Mouse (Mus musculus) myocyte (in vitro differentiated cells): ENCODE data around the gene Gm9913. TPM values are rescaled to one million over a fixed set of nuclear protein-coding genes. Genes with fewer than 3 reads are reported as not detected.
A peak's percentile ranks its signal among the peaks of the same experiment; 100 is the strongest.

ENCODE experiments used
- H3K27me3 ChIP-seq: one replicate; pipeline ENCODE4 v1.6.1; 2011; ENCODE audit not compliant: control insufficient read depth, insufficient read depth, insufficient read length
- H3K36me3 ChIP-seq: one replicate; pipeline ENCODE4 v1.6.1; 2011; ENCODE audit not compliant: control insufficient read depth, insufficient read depth
- H3K4me2 ChIP-seq: one replicate; pipeline ENCODE4 v1.6.1; 2011; ENCODE audit warnings: low read depth, control low read depth
- H3K4me3 ChIP-seq: one replicate; pipeline ENCODE4 v1.5.1; 2011; ENCODE audit warnings: mild to moderate bottlenecking, control low read depth, moderate library complexity
- H3K79me2 ChIP-seq: one replicate; pipeline ENCODE4 v1.6.1; 2011; ENCODE audit not compliant: control insufficient read depth, insufficient read depth
- H3ac ChIP-seq: one replicate; pipeline ENCODE4 v1.6.1; 2011; ENCODE audit not compliant: control insufficient read depth, insufficient read length
- CEBPB ChIP-seq: IDR thresholded peaks from 2 replicates; pipeline ENCODE4 v1.6.1; 2011; ENCODE audit warnings: mild to moderate bottlenecking, moderate library complexity; ENCODE audit not compliant: poor library complexity, insufficient read depth, severe bottlenecking
- E2F4 ChIP-seq: IDR thresholded peaks from one replicate; pipeline ENCODE4 v1.6.1; 2011; ENCODE audit warnings: mild to moderate bottlenecking, control low read depth, moderate library complexity; ENCODE audit not compliant: insufficient read depth
- MAX ChIP-seq: IDR thresholded peaks from one replicate; pipeline ENCODE4 v1.6.1; 2011; ENCODE audit warnings: low read depth, mild to moderate bottlenecking, control low read depth
- MYOD1 ChIP-seq, 3 experiments: IDR thresholded peaks; one replicate each; pipeline ENCODE4 v1.6.1; 2011; ENCODE audit warnings: control low read depth in 2 of 3, low read depth in 2 of 3, mild to moderate bottlenecking in 2 of 3, moderate library complexity in 1 of 3; ENCODE audit not compliant: insufficient read length in 2 of 3, control insufficient read depth in 1 of 3
- MYOG ChIP-seq, 3 experiments: IDR thresholded peaks; one replicate each; pipeline ENCODE4 v1.6.1; 2011; ENCODE audit warnings: control low read depth in 2 of 3, low read depth in 2 of 3, mild to moderate bottlenecking in 2 of 3; ENCODE audit not compliant: insufficient read length in 2 of 3, control insufficient read depth in 1 of 3, insufficient read depth in 1 of 3
- POLR2A ChIP-seq: IDR thresholded peaks from one replicate; pipeline ENCODE4 v1.6.1; 2011; ENCODE audit warnings: low read depth, mild to moderate bottlenecking, control low read depth, moderate library complexity; ENCODE audit not compliant: insufficient read length
- POLR2AphosphoS2 ChIP-seq: IDR thresholded peaks from one replicate; pipeline ENCODE4 v1.6.1; 2011; ENCODE audit warnings: low read depth, control low read depth; ENCODE audit not compliant: insufficient read length
- REST ChIP-seq: IDR thresholded peaks from one replicate; pipeline ENCODE4 v1.6.1; 2011; ENCODE audit warnings: mild to moderate bottlenecking, control low read depth, moderate library complexity; ENCODE audit not compliant: insufficient read depth, insufficient read length
- SRF ChIP-seq: IDR thresholded peaks from one replicate; pipeline ENCODE4 v1.6.1; 2011; ENCODE audit warnings: low read depth; ENCODE audit not compliant: control insufficient read depth, insufficient read length
- TCF12 ChIP-seq: IDR thresholded peaks from one replicate; pipeline ENCODE4 v1.6.1; 2011; ENCODE audit warnings: mild to moderate bottlenecking, control low read depth; ENCODE audit not compliant: poor library complexity, insufficient read depth, severe bottlenecking
- TCF3 ChIP-seq: IDR thresholded peaks from one replicate; pipeline ENCODE4 v1.6.1; 2011; ENCODE audit warnings: low read depth, control low read depth; ENCODE audit not compliant: insufficient read length
- USF1 ChIP-seq: IDR thresholded peaks from one replicate; pipeline ENCODE4 v1.6.1; 2011; ENCODE audit warnings: low read depth, mild to moderate bottlenecking, control low read depth, moderate library complexity
- polyA plus RNA-seq: library from polyadenylated mRNA; unstranded; fragments of >200 nt; fragmentation: generic; extraction: Trizol; gene quantifications from one replicate; pipeline ENCODE4 v1.2.1, GENCODE M21; 2012; ENCODE audit warnings: missing spikeins

Gm9913 gene
- polyA plus RNA-seq, 1 experiment: 0.37 TPM

DNA sequence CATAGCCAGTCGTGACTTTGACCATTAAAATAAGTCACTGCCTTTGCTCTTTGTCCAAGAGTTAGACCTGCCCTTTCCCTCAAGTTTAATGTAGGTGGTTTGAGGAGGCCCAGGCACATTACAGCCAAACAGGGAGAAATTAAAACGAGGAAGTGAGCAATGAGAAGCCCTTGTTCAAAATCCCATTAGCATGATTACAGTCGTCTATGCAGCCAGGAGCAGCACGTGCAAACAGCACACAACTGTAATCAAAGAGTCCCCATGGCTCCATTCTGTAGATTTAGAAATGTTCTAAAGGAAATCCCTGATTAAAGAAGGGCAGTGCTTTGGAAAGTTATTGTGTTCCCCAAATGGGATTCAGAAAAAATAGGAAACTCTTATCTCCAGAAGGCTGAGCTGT, 26.2 kb upstream of the Gm9913 start:
- TF ChIP-seq TCF12 (no peak), POLR2AphosphoS2 (no peak), TCF3 (no peak), POLR2A (no peak), MYOG (IDR thresholded peaks at IDR 0.05; ENCODE audit: control insufficient read depth in 1 of 3, insufficient read depth in 1 of 3, insufficient read length in 2 of 3, low read depth in 2 of 3) (no peak), MYOD1 (IDR thresholded peaks at IDR 0.05; ENCODE audit: control insufficient read depth in 1 of 3, insufficient read length in 2 of 3, low read depth in 2 of 3) (no peak), MAX (no peak), E2F4 (no peak), USF1 (no peak)
- peaks cover 80% of the 10 kb centered on the region for H3K79me2 ChIP-seq
- H3K4me3 ChIP-seq: no peak overlapping the region
- no peak overlapping the region for H3ac ChIP-seq
- peaks cover 46% of the 10 kb centered on the region for H3K36me3 ChIP-seq
- H3K4me2 ChIP-seq: no peak overlapping the region
- no peaks in the 10 kb centered on the region for H3K27me3 ChIP-seq

DNA sequence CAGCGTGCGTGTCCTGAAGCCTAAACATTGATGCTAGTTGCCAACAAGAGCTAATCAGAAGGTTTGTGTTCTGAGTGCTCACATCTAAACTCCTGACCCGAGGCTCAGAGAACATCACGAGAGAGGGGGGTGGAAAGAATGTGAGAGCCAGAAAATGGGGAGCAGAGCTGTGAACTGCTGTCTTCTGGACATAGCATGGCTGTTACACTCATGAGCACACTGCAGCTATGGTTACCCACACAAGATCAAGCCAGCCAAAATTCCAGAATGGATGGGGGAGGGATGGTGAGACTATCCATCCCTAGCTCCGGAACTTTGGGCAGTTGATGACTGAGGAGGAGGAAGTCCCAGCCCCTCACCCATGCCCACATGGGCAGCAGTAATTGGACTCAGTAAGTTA, 24.8 kb upstream of the Gm9913 start:
- H3K27me3 ChIP-seq: no peaks in the 10 kb centered on the region
- peaks cover 90% of the 10 kb centered on the region for H3K79me2 ChIP-seq
- H3K4me2 ChIP-seq: no peak overlapping the region
- H3ac ChIP-seq: no peak overlapping the region
- no peak overlapping the region for H3K4me3 ChIP-seq
- no peak for TF ChIP-seq TCF12
- no peak for TF ChIP-seq MYOD1 (IDR thresholded peaks at IDR 0.05; ENCODE audit: control insufficient read depth in 1 of 3, insufficient read length in 2 of 3, low read depth in 2 of 3)
- no peak for TF ChIP-seq SRF
- peaks cover 41% of the 10 kb centered on the region for H3K36me3 ChIP-seq

DNA sequence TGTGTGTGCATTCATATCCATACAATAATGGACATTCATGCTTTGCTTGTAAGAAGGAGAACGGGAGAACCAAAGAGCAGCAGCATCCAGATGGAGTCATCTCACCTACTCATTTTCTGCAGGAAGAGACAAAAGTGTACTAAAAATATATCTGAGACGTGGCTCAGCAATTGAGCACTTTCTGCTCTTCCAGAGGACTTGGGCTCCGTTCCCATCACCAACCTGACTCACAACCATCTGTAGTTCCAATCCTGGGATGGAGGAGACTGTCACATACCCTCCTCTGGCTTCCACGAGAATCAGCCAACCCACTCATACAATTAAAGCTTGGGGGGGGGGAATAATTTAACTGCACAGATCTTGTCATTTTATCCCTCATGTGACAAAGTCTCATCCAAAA, 23.8 kb upstream of the Gm9913 start:
- Histone ChIP-seq H3K36me3 (peaks cover 31% of the 10 kb centered on the region), H3ac (no peak overlapping the region), H3K27me3 (no peaks in the 10 kb centered on the region), H3K4me3 (no peak overlapping the region), H3K79me2 (peaks cover 91% of the 10 kb centered on the region), H3K4me2 (no peak overlapping the region)
- TF ChIP-seq MYOD1 (IDR thresholded peaks at IDR 0.05; ENCODE audit: control insufficient read depth in 1 of 3, insufficient read length in 2 of 3, low read depth in 2 of 3) (no peak), CEBPB (no peak), MAX (no peak), E2F4 (no peak), TCF3 (no peak), MYOG (IDR thresholded peaks at IDR 0.05; ENCODE audit: control insufficient read depth in 1 of 3, insufficient read depth in 1 of 3, insufficient read length in 2 of 3, low read depth in 2 of 3) (no peak), REST (no peak), SRF (no peak), POLR2AphosphoS2 (no peak), USF1 (no peak), POLR2A (no peak), TCF12 (no peak)

DNA sequence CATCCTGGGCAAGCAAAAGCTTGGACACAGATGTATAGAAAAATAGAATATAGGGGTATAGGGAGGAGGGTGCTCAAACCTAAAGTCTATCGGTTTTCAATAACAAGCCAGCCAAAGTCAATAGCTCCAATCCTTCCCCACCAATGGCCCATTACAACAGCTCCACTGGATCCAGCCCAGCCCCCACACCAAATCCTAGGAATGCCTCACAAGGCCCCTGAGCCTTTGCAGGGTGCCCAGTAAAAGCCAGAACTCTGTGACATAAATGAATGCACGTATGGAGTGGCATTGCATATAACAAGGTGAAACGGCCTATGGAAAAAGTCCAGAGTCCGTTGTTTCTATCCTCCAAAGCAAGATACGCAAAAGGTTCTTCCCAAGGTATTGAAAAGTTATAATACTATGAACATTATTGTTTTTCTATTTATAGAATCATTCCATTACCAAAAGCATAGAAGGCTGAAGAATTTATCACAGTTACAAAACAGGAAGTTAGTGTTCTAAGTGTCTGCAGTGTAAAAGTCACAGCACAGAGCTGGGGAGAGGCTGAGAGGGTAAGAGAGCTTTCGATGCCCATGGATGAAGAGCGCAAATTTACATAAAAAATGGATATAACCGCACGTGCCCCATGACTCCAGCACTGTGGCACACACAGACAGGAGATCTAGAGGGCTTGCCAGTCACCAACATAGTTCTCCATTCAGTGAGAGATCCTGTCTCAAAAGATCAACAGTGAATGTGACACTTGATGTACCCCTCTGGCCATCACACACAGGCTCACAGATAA, 23.2 kb upstream of the Gm9913 start:
- no peak for TF ChIP-seq MYOD1 (IDR thresholded peaks at IDR 0.05; ENCODE audit: control insufficient read depth in 1 of 3, insufficient read length in 2 of 3, low read depth in 2 of 3)
- no peak for TF ChIP-seq E2F4
- TF ChIP-seq REST: no peak
- TF ChIP-seq CEBPB: no peak
- no peak for TF ChIP-seq MAX
- TF ChIP-seq MYOG (IDR thresholded peaks at IDR 0.05; ENCODE audit: control insufficient read depth in 1 of 3, insufficient read depth in 1 of 3, insufficient read length in 2 of 3, low read depth in 2 of 3): no peak
- TF ChIP-seq SRF: no peak
- peaks cover 98% of the 10 kb centered on the region for H3K79me2 ChIP-seq
- H3ac ChIP-seq: no peak overlapping the region
- no peak overlapping the region for H3K4me3 ChIP-seq
- H3K36me3 ChIP-seq: peaks cover 26% of the 10 kb centered on the region
- no peak overlapping the region for H3K4me2 ChIP-seq
- no peaks in the 10 kb centered on the region for H3K27me3 ChIP-seq

DNA sequence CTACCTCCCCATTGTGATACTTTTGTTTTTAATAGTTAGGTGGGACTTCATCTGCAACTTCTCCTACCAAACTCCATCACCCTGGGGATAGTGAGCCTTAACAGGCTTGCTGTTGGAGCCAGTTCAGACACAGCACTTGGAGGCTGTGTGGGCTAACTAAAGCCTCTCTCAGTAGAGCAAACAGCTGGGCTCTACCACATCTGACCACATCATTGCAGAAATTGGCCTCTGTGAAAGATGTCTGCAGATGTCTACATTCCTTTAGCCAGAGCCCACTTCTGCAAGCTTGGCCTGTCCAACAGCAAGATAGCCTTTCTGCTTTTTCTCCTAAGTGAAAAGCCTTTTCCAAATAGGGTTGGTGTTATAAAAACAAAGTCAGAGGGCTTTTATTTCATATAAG, 20.7 kb upstream of the Gm9913 start:
- no peak overlapping the region for H3ac ChIP-seq
- peak overlapping the region; percentile 59 for H3K4me2 ChIP-seq
- H3K4me3 ChIP-seq: no peak overlapping the region
- H3K36me3 ChIP-seq: peaks cover 6% of the 10 kb centered on the region
- peaks cover 99% of the 10 kb centered on the region for H3K79me2 ChIP-seq
- no peaks in the 10 kb centered on the region for H3K27me3 ChIP-seq
- no peak for TF ChIP-seq USF1
- 0 out of 2 replicates have a peak, but pooled peaks have one; percentile 45 for TF ChIP-seq CEBPB
- peak in 2 of 3 experiments; percentile 58 to 75 for TF ChIP-seq MYOD1 (IDR thresholded peaks at IDR 0.05; ENCODE audit: control insufficient read depth in 1 of 3, insufficient read length in 2 of 3, low read depth in 2 of 3)
